Mouse (Mus musculus): Measurements from ENCODE around the gene Rabgef1.

DNA sequence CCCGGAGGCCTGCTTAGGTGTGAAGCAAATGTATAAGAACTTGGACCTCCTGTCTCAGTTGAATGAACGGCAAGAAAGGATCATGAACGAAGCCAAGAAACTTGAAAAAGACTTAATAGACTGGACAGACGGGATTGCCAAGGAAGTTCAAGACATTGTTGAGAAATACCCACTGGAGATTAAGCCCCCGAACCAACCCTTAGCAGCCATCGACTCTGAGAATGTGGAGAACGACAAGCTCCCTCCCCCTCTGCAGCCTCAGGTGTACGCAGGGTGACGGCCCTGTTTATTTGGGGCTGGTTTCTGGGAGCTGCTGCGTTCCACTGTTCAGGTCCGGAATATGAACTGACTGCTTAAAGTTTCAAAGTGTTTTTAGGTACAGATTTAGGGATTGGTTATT is 41.4 kb downstream of the Rabgef1 start:
- TF ChIP-seq CTCF (conservative IDR thresholded peaks at IDR 0.05; ENCODE audit: low read length), result no peak
- no peak for TF ChIP-seq POU5F1 (IDR thresholded peaks at IDR 0.05; ENCODE audit: borderline replicate concordance, low read length)
- no peak for TF ChIP-seq NANOG (IDR thresholded peaks at IDR 0.05; ENCODE audit: borderline replicate concordance, low read length)
